Mouse (Mus musculus) heart, postnatal 25 days (tissue): ENCODE data around the gene Gm5168. TPM values are rescaled to one million over a fixed set of nuclear protein-coding genes. Genes with fewer than 3 reads are reported as not detected.
"Not testable (repeated sequence)": the region's sequence is repeated elsewhere in the genome, so short reads cannot be mapped to it uniquely, and the experiment has no call there.

Experiments
- DNase-seq: peaks from one replicate; pipeline ENCODE4 v3.0.0; 2022; ENCODE audit warnings: low spot score
- intact Hi-C: fragments of 180-260 bp; cut with DNase I; formaldehyde crosslinking; loops from one replicate; pipeline ENCODE4 v1.15.1; 2025
- total RNA-seq, 2 experiments: library from RNA; stranded (reverse); gene quantifications; 2 replicates each; pipeline ENCODE4 v1.2.3; 2021

Gm5168 gene
- total RNA-seq, result not detected

- intact Hi-C loops, DNase-seq: not testable (repeated sequence)
Observed at GRCm38 (mm10) chrX:26050941-26051340, at the start of gene Gm5168. Gm5168 (minus strand) TSS chrX:26051041.

Other genes with a start within 250 kb of the Gm5168 start
- not detected for gene Gm2012, start 180.3 kb upstream of the Gm5168 start, total RNA-seq